Mouse (Mus musculus) embryonic fibroblast, embryonic 13.5 days (primary cell): ENCODE measurements around the gene Fcrla.
"Not testable (repeated sequence)": the region's sequence is repeated elsewhere in the genome, so short reads cannot be mapped to it uniquely, and the experiment has no call there.

ENCODE experiments used
- CTCF ChIP-seq: IDR thresholded peaks from 2 replicates; pipeline ENCODE4 v1.5.1; 2011; ENCODE audit warnings: mild to moderate bottlenecking, control low read depth, low read length, moderate library complexity, borderline replicate concordance; ENCODE audit not compliant: insufficient read depth
- POLR2A ChIP-seq: IDR thresholded peaks from 2 replicates; pipeline ENCODE4 v1.6.1; 2011; ENCODE audit warnings: low read depth, mild to moderate bottlenecking, control low read depth, low read length, moderate library complexity

DNA sequence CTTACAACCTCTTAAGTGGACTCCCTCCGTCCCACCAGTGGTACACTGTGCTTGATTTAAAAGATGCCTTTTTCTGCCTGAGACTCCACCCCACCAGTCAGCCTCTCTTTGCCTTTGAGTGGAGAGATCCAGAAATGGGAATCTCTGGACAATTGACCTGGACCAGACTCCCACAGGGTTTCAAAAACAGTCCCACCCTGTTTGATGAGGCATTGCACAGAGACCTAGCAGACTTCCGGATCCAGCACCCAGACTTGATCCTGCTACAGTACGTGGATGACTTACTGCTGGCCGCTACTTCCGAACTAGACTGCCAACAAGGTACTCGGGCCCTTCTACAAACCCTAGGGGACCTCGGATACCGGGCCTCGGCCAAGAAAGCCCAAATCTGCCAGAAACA, 17.5 kb upstream of the Fcrla start:
- not testable (repeated sequence) for TF ChIP-seq CTCF, POLR2A
